Mouse (Mus musculus): ENCODE measurements around the gene Dock3.

Dock3 gene

DNA sequence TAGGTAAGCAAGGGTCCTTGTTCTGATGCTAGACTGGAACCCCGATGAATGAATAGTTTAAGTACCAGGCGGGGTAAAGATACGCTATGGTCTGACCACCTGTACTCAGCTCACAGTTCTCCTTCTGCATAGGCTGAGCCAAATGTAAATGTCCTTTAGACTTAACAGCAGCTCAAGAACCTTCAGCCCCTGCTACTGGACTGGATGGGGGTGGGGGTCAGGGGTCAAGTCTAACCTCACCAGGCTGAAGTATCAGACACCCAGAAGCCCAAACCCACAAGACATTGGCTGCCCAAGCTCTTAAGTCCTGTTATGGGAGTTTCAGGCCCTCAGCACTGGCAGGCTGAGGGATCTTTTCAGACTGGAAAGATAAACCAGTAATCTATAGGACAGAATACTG is 343.4 kb downstream of the Dock3 start:
- no peak for DNase-seq (ENCODE audit: low spot score in 2 of 2)

DNA sequence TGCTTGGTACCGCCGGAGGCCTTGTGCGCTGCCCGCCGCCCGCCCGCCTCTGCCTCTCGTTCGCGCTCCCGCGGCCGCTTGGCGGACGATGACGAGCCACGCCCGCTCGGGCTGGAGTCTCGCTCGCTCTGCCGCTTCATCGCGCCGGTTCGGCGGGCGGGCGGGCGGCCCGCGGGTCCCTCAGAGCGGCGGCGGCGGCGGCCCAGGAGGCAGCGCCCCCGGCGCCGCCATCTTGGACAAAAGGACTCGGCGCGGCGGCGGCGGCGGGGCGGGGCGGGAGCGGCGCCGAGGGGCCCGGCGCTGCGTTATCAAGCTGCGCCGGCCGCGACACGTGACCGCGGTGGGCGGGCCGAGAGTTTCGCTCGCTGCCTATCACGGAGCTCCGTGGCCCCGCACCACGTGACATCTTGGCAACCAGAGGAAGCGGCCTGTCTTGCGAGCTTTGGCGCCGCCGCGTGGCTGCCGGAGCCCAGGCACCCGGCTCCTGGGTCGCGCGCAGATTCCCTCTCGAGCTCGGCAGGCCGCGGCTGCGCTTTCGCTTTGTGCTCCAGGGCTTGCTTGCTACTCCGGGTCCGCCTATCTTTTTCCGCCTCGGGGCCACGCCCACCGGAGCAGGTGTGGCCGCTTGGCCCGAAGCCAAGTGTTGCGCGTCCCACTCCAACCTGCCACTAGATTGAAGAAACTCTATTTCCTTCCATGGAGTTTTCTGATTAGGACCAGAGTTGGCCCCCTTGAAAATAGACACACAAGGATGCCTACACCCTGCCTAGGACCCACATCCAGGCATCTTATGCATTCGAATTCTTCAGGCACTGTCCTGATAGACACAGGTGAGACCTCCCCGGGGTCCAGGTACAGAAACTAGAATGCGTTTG is 344.6 kb downstream of the Dock3 start, which contains the start of gene Rbm15b:
Rbm15b (minus strand) TSS at position 601 of the 875 bp plus-strand sequence.
- DNase-seq (ENCODE audit: low spot score in 2 of 2) = peak; percentile 97 to 99

DNA sequence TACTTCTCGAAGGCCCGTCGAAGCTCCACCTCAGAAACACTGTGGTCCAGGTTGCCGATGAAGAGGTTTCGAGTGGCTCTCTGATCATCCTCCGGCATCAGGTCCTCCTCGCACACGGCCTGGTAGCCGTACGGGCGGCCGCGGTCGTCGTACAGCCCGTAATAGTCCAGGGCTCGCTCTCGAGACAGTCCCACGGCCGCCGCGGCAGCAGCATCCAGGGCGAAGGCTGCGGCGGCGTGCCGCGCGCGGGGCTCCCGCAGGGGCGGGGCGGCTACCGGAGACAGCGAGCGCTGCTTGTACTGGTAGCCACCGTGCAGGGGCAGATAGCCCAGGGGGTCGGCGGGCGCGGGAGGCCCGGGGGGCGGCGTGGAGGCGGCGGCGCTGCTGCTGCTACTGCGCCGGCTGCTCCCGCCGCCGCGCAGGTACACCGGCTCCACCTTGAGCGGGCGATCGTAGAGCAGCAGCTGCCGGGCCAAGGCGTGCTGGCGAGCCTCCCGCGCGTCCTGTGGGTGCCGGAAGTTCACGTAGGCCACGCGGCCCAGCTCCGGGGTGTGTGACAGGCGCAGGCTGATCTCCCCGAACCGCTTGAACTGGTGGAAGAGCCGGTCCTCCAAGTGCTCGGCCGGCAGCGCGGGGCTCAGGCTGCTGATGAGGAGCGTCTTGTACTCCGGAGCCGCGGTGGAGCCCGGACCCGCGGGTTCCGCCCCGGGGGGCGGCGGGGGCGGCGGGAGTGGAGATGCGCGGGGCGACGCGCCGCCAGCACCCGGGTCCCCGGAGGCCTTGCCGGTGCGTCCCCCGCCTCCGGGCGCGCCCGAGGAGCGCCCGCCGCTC is 345.6 kb downstream of the Dock3 start:
- peak in 1 of 2 experiments; percentile 37 for DNase-seq (ENCODE audit: low spot score in 2 of 2)

DNA sequence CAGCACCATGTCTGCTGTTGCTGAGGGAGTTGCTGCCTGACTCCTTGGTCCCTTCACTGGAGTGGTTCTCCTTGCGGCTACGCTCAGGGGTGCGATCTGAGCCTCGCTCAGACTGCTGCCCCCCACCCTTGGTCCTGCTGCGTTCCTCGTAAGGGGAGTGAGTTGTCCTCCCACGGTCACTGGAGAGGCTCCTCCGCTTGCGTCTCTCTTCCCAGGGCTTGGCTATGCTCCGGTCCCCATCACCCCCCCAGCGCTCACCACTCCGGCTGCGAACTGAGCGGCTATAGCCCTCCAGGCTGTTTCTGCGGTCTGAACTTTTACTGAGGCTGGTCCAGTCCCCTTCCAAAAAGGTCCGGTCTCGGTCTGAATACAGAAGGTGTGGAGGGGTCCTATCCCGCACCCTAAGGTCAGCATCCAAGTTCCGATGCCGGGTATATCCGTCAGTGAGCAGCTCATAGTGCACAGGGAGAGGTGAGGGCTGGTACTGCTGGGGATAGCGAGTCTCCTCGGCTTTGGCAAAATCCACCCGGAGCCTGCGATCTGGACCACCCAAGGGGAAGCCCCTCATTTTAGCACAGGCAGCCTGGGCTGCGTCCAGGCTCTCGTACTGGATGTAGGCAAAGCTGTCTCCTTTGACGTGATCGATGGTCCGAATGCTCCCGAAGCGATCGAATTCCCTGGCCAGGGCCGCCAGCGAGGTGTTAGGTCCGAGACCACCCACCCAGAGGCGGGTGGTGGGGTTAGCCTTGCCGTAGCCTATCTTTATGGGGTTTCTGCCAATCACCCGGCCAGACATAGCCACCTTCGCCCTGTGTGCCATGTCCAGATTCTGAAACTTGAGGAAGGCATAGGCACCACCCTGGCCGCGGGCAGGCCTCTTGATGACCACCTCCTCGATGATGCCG is 346.5 kb downstream of the Dock3 start:
- no peak for DNase-seq (ENCODE audit: low spot score in 2 of 2)

DNA sequence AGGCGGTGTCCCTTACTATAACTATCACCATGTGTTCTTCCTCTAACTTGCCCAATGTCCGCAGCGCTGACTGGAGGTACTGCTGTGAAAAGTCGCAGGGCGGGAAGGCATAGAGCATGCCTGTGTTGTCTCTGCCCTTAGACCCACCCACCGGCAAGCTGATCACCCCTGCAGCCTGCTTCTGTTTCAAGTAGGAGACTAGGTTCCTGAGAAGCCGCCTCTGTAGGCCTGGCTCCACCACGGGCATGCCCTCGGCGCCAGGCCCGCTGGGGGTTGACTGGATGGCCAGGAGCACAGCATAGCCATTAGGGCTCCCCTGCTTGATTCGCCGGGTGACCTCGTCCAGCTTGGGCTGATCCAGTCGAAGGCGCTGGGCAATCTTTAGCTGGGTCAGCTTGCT is 347.4 kb downstream of the Dock3 start:
- no peak for DNase-seq (ENCODE audit: low spot score in 2 of 2)

GRCm38 (mm10) chr9:106883085-106883484 is 348.6 kb downstream of the Dock3 start:
- no peak for DNase-seq (ENCODE audit: low spot score in 2 of 2)

DNA sequence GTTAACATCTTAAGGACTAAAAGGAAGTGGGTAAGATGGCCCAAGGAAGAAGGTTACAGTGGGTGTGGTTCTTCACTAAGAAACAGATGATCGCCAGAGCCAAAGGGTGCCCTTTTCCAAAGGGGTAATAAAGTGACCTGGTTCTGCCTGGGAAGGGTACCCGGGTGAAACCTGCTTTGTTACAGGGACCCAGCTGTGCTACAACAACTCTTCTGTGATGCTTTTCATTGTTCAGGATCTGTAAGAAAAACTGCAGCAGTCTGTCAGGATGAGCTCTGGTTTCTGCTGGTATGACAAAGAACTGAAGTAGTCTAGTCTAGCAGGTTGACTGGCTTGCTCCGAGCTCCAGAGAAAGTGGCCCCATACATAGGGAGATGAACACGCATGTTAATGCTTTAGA is 349.5 kb downstream of the Dock3 start:
- no peak for DNase-seq (ENCODE audit: low spot score in 2 of 2)

DNA sequence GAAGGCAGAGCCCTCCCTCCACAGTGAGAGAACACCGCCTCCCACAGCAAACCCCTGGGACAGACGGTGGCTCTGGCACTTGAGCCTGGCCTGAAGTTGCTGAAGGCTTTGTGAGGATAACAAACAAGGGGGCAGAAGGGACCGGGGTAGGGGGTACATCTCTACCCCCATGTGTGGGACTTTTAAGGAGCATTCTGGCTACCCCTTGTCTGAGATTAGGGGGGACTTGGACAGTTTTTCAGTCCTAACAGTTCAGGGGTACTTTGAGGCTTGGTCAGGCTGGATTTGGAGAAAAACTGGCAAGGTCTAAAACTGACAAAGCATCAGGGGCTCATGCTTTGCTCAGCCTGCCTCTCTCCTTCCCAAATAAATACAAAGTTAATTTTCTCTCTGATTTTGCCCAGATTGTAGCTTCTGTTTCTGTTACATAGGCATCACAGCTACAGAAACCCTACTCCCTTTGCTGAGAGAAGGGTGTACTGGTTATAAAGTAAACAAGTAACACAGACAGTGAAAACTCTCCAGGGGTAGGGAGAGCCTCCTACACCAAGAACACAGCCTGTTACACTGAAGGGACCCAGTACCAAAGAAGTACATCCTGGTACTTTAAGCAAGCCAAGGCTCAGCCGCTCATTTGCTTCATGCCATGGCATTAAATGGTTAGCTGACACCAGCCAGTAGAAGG is 350.5 kb downstream of the Dock3 start:
- DNase-seq (ENCODE audit: low spot score in 2 of 2) = no peak

- DNase-seq (ENCODE audit: low spot score in 2 of 2) = no peak
Measured at GRCm38 (mm10) chr9:106879471-106879870, 352.2 kb downstream of the Dock3 start.

DNA sequence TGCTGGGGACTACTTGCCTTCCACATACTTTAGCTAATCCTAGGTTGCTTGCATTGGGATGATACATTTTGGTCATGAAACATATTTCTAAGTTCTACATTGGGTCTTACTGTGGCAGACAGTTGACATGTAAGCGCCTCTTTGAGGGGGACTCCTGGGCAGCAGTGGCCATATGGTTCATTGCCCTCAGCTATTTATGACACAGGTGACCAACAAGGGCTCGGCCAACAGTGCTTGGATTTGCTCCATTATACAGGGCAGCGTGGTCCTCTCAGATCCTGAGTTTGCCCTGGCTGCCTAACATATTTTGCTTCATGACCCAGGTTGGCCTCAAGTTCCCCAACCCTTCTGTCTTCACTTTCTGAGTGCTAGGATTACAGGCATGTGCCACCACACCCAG is 355.0 kb downstream of the Dock3 start:
- DNase-seq (ENCODE audit: low spot score in 2 of 2) = no peak

DNA sequence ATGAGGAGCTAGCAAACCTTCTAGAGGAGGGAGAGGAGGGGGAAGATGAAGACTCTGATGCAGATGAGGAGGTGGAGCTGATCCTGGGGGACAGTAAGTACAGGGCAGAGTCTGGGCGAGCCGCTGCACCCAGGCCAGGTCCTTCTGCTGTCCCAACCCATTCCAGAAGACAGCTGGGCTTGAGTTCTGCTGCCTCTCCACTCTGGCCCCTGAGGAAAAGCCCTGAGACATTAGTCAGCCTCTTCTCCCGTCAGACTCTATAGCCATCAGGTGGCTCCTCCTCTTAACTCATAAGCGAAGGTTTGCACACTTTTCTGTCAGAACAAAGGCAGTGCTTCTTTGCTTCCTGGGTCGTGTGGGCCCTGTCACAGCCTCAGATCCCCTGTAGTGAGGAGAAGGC is 357.5 kb downstream of the Dock3 start:
- DNase-seq (ENCODE audit: low spot score in 2 of 2) = no peak

DNA sequence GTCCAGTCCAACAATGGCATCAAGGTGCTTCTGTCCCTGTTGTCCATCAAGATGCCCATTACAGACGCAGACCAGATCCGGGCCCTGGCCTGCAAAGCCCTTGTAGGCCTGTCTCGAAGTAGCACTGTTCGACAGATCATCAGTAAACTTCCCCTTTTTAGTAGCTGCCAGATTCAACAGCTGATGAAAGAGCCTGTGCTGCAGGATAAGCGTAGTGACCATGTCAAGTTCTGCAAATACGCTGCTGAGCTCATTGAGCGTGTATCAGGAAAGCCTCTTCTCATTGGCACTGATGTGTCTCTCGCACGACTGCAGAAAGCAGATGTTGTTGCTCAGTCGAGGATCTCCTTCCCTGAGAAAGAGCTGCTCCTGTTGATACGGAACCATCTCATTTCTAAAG is 373.7 kb downstream of the Dock3 start:
- DNase-seq (ENCODE audit: low spot score in 2 of 2) = no peak

- DNase-seq (ENCODE audit: low spot score in 2 of 2) = no peak
Measured at GRCm38 (mm10) chr9:106856664-106857063, 375.0 kb downstream of the Dock3 start.
